Mouse (Mus musculus): ENCODE measurements around the gene Szt2. TPM values are rescaled to one million over a fixed set of nuclear protein-coding genes. Genes with fewer than 3 reads are reported as not detected.

Gene Szt2
- polyA plus RNA-seq (2016; fragmentation: Nextera tagmentation; extraction: Ambion mirVana), result 6.7 and 8.5 TPM in 2 replicates

DNA sequence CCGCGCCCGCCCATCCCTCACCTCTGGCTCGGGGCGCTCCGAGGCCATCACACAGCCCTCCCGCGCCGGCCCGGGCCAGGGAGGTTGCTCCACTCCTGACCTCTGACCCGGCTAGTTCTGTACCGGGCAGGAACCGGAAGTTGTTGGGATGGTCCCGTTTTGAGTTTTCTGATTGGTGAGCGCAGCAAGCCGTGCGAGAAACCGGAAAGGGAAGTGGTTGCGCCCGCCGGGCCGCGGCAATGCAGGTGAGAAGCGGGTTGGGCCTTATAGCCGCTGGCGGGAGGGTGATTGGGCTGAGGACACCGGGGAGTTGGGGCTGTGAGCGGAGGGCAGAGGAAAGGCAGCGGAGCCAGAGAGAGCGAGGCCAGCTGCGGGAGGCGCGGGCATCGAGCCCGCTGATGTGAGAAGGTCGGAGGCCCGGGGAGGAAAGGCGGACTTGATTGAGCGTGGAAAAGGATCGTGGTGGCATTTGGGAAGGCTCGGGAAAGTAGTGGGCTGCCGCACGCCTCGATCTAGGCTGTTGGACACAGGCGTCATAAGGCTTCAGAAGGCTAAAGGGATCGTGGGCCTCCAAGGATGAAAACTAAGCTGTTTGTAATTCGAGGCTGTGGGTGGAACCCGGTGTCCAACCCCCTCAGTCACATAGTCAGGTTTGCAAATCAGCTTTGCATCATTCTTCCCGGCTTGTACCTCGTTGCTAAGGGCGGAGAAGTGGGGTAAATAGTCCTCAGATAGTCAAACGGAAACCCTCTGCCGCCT lies at the start of gene Szt2, which contains the start of gene Med8:
Gene Szt2 (minus strand): TSS at position 132 of the 759 bp plus-strand sequence.
Gene Med8 (plus strand): TSS at position 196 of the 759 bp plus-strand sequence.
- peak within 1 kb of the TSS; percentile 96 for H3K4me2 ChIP-seq
- peak within 1 kb of the TSS; percentile 85 for H3K9ac ChIP-seq
- H3K27me3 ChIP-seq (replicated peaks), result no peaks in the 10 kb centered on the region
- under 1% methylated on average over 52 of the region's 53 CpGs for WGBS
- H3K9me3 ChIP-seq (replicated peaks), result no peaks in the 10 kb centered on the region
- peaks cover 15% of the 10 kb centered on the region for H3K4me1 ChIP-seq (replicated peaks)
- peak; percentile 96 for ATAC-seq (ENCODE audit: insufficient number of reproducible peaks, low FRiP score)
- H3K36me3 ChIP-seq, result peaks cover 43% of the 10 kb centered on the region
- peak within 1 kb of the TSS; percentile 89 for H3K4me3 ChIP-seq
- peak within 1 kb of the TSS; percentile 10 for H3K27ac ChIP-seq (ENCODE audit: poor library complexity, severe bottlenecking)

DNA sequence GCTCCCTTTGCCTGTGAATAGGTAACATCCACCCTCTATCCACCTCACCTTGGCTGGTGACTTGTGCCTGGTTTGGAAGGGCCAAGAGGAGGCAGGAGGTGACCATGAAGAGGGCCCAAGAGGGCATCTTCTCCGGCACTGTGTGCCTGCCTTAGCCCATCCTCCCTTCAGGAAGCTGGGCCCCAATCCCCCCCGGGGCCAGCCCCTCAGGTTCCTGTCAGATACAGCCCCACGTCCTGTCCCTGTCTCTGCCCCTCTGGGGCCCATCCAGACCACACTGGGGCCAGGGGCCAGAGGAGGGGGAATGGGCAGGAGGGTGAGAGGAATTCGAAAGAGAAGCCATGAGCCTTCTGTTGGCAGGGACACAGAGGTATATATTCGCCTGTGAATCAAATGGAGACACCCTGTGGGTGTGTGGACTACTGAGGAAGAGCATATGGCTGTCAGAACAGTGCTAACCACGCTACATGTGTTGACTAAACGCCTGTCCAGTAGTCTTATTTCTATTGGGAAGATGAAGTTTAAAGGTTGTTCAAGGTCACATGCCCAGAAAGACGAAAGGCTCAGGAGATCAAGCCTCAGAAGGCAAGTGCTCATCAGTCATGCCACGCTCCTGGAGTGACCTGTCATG lies 48.4 kb upstream of the Szt2 start, which contains the start of gene Mpl:
Gene Mpl (minus strand): TSS at position 169 of the 631 bp plus-strand sequence.
- Histone ChIP-seq H3K9ac (peak within 1 kb of the TSS; percentile 27; the same call in 1 of the 2 replicates), H3K36me3 (no peaks in the 10 kb centered on the region), H3K27me3 (replicated peaks) (no peaks in the 10 kb centered on the region), H3K4me2 (no peak within 1 kb of the TSS), H3K9me3 (replicated peaks) (no peaks in the 10 kb centered on the region), H3K4me1 (replicated peaks) (peaks cover 4% of the 10 kb centered on the region; the same call in 1 of the 2 replicates), H3K27ac (ENCODE audit: poor library complexity, severe bottlenecking) (no peak within 1 kb of the TSS), H3K4me3 (no peak within 1 kb of the TSS)
- WGBS, result 65% methylated on average over 9 of the region's 9 CpGs
- 0 out of 2 replicates have a peak, but pooled peaks have one; percentile 22 for ATAC-seq (ENCODE audit: insufficient number of reproducible peaks, low FRiP score)

DNA sequence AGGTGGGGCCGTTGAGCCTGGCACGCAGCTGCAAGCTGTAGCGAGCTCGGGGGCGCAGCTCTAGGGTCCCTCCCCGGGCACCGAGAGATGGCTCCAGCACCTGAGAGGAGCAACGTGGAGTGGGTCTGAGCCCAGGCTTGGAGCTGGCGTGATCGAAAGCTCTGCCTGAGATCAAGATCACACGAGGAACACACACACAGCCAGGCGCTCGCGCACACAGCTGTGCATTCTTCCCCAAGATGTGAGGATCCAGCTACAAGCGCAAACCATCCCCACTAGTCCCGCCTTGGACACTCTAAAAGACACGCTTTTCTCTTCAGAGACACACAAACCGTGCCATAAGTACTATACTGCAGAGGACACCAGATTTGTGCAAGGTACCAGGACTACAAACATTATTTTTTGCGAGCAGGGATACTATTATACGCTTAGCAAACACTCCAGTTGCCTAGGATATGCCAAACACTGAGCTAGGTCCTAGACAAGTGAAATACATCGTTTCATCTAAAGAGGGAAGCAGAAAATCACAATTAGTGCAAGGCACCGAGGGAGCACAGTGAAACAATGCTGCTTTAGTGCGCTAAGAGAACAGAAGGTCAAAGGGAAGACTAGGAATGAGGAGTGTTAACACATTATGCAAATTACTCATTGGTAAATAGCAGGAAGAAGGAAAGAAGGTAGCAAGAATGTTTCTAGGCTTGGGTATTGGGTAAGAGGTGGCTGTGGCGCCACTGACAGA lies 37.5 kb upstream of the Szt2 start:
- 42% methylated on average over 24 of the region's 24 CpGs for WGBS
- no peak overlapping the region for H3K27ac ChIP-seq (ENCODE audit: poor library complexity, severe bottlenecking)
- H3K4me2 ChIP-seq, result peak overlapping the region; percentile 72
- H3K4me3 ChIP-seq, result peak overlapping the region; percentile 37
- H3K9ac ChIP-seq, result no peak overlapping the region
- peaks cover 12% of the 10 kb centered on the region; the same call in 1 of the 2 replicates for H3K27me3 ChIP-seq (replicated peaks)
- no peak for ATAC-seq (ENCODE audit: insufficient number of reproducible peaks, low FRiP score)
- H3K9me3 ChIP-seq (replicated peaks), result no peaks in the 10 kb centered on the region
- H3K4me1 ChIP-seq (replicated peaks), result peaks cover 5% of the 10 kb centered on the region; the same call in 1 of the 2 replicates
- H3K36me3 ChIP-seq, result no peaks in the 10 kb centered on the region

DNA sequence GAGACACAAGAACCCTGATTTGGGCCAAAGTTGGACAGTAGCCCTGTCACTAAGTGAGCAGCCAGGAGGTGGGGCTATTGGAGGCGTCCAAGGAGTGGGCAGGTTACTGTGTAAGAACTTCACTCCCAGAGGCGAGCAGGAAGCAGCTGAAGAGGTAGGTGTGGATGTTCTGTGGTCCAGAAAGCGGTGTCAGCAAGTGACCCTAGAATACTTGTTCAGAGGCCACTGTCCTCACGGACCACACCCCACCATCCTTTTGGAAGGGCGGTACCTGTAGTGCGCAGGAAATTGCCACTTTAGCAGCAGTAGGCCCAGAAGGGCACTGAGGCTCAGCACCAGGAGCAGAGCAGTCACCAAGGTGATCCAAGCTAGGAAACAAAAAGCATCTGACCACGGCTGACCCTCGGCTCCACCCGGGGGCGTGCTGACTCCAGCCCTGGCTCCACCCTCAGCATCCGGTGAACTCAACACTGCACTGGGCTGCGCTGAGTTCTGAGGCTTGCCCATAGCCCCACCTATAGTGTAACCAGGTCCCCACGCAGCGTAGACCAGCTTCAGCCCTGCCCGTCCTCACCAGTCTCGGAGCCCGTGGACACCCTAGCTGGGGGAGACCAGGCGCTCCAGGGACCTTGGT lies 36.8 kb upstream of the Szt2 start:
- Histone ChIP-seq H3K27ac (ENCODE audit: poor library complexity, severe bottlenecking) (no peak overlapping the region), H3K4me1 (replicated peaks) (peaks cover 5% of the 10 kb centered on the region; the same call in 1 of the 2 replicates), H3K4me3 (peak overlapping the region; percentile 37), H3K36me3 (no peaks in the 10 kb centered on the region), H3K4me2 (peak overlapping the region; percentile 72), H3K27me3 (replicated peaks) (peaks cover 10% of the 10 kb centered on the region; the same call in 1 of the 2 replicates), H3K9me3 (replicated peaks) (no peaks in the 10 kb centered on the region), H3K9ac (no peak overlapping the region)
- WGBS, result 18% methylated on average over 18 of the region's 18 CpGs
- ATAC-seq (ENCODE audit: insufficient number of reproducible peaks, low FRiP score), result peak; percentile 81

DNA sequence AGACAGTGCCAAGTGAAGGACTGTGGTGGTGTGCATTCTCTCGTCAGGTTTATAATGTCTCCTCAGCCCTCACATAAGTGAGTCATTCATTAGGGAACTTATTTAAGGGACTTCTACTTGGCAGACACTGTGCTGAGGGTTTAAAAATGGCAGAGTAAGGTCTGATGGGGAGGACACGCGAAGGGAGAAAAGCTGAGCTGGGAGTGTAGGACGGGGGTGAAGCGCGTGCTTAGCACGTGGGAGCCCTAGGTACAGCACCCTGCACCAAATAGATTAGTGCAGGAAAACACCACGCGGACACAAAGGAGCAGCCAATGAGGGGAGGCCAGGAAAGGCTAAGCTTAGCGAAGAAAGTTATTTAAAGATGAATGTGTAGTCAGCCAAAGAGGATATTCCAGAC lies 36.0 kb upstream of the Szt2 start:
- 75% methylated on average over 10 of the region's 10 CpGs for WGBS
- Histone ChIP-seq H3K4me1 (replicated peaks) (peaks cover 5% of the 10 kb centered on the region; the same call in 1 of the 2 replicates), H3K27me3 (replicated peaks) (peaks cover 1% of the 10 kb centered on the region; the same call in 1 of the 2 replicates), H3K4me2 (no peak overlapping the region), H3K27ac (ENCODE audit: poor library complexity, severe bottlenecking) (no peak overlapping the region), H3K4me3 (no peak overlapping the region), H3K9ac (no peak overlapping the region), H3K36me3 (no peaks in the 10 kb centered on the region), H3K9me3 (replicated peaks) (no peaks in the 10 kb centered on the region)
- no peak for ATAC-seq (ENCODE audit: insufficient number of reproducible peaks, low FRiP score)

DNA sequence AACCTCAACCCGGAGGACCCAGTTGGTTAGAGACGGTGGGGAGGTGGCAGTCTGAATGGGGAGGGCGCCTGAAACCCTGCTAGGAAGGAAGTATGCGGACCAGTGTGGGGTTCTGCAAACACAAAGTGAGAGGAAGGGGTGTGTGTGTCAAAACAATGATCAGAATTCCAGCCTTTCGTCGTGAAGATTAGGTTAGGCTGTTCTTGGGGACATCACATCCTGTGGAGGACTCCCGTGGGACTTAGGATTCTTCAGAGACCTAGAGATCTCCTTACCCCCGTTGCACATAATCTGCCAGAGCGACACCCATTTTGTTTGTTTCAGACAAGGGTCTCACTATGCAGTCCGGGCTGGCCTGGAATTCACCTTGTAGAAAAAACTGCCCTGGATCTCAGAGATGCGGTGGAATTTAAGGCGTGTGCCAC lies 28.8 kb upstream of the Szt2 start:
- H3K36me3 ChIP-seq, result peaks cover 29% of the 10 kb centered on the region
- WGBS, result 6% methylated on average over 12 of the region's 12 CpGs
- peak overlapping the region; percentile 78 for H3K4me3 ChIP-seq
- H3K9me3 ChIP-seq (replicated peaks), result no peaks in the 10 kb centered on the region
- H3K9ac ChIP-seq, result peak overlapping the region; percentile 68
- ATAC-seq (ENCODE audit: insufficient number of reproducible peaks, low FRiP score), result peak; percentile 60
- peak overlapping the region; percentile 93 for H3K27ac ChIP-seq (ENCODE audit: poor library complexity, severe bottlenecking)
- peaks cover 38% of the 10 kb centered on the region for H3K4me1 ChIP-seq (replicated peaks)
- H3K27me3 ChIP-seq (replicated peaks), result no peaks in the 10 kb centered on the region
- H3K4me2 ChIP-seq, result peak overlapping the region; percentile 83

DNA sequence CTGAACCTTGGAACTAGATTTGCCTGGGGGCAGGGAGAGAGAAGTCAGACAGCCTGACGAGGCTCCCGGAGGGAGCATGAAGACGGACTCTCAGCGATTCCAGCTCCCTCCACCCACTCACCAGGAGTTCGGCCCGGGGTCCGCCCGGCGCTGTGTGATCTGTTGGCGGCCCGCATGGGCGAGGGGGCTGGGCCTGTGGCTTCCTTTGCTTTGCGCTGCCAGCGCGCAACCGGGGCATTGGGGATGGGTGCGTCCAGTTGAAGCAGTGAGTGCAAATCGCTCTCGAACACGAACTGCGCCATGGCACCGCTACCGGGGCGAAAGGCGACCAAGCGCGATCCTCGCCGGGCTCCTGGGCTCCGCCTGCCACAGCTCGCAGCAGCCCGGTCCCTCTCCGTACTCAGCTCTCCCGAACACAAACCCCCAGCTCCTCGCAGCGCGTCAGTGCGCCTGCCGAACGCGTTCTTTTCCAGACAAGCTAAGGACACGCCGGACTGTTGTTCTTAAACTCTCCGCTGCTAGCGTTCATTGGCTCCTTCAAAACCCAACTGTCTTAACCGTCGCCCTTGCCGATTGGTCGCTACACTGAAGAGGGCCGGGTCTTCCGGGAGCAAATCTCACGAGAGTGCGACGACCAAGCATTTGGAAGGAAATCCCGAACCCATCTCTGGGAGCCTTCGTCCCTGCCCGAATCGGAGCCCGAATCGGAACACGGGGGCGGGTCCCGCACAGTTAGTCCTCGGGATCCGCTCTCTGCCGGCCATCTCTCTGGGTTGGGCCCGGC lies 27.9 kb upstream of the Szt2 start, which contains the start of gene Cdc20:
Gene Cdc20 (minus strand): TSS at position 533 of the 784 bp plus-strand sequence.
- WGBS, result under 1% methylated on average over 67 of the region's 67 CpGs
- Histone ChIP-seq H3K9me3 (replicated peaks) (no peaks in the 10 kb centered on the region), H3K27ac (ENCODE audit: poor library complexity, severe bottlenecking) (peak within 1 kb of the TSS; percentile 93), H3K4me2 (peak within 1 kb of the TSS; percentile 83), H3K4me3 (peak within 1 kb of the TSS; percentile 78), H3K27me3 (replicated peaks) (no peaks in the 10 kb centered on the region), H3K4me1 (replicated peaks) (peaks cover 38% of the 10 kb centered on the region), H3K36me3 (peaks cover 37% of the 10 kb centered on the region), H3K9ac (peak within 1 kb of the TSS; percentile 80)
- ATAC-seq (ENCODE audit: insufficient number of reproducible peaks, low FRiP score), result peak; percentile 94

DNA sequence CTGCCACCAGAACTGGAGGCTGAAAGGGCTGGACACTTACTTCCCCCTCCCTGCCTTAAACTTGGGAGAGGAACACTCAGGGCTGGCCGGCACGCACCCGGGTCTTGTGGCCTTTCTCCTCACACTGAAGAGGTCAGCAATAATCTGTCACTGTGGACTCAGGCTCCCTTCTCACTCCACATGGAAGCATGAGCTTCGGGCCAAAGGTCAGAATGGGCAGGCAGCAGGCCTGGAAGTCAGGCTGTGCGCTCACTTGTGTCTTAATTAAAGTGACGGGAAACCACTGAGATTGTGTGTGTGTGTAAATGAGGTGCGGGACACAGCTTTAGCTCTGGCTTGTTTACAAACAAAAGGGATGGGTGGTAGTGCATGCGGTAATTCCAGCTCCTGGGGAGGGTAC lies 23.3 kb upstream of the Szt2 start:
- peaks cover 60% of the 10 kb centered on the region for H3K36me3 ChIP-seq
- no peaks in the 10 kb centered on the region for H3K9me3 ChIP-seq (replicated peaks)

DNA sequence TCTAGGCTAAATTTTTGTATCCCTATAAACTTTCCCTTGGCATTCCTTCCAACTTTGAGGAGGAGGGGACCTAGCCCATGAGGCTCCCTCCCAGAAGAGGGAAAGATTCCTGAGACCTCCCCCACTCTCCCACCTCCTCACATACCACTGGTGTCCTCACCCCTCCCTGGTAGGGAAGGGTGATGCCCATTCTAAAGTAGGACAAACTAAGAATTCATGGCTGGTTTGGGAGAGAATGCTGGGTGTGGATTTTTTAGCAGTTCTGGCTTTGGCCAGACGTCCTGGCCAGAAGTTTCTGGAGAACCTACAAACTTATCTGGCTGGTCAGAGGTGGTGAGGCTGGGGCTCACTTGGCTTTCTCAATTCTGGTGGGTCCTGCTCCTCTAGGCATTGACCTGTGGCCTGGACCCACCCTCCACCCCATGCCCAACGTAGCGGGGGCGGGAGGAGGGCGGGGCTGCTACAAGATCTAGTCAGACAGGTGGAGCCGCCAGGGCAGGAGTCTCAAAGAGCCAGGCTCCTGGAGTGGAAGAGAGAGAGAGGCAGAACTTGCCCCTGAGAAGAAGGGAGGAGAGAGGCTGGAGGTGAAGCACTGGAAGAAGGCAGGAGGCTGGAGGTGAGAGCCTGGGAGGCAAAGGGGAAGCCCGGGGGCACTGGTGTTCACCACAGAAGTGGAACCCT lies 20.3 kb upstream of the Szt2 start:
- Histone ChIP-seq H3K9ac (peak overlapping the region; percentile 34; the same call in 1 of the 2 replicates), H3K27ac (ENCODE audit: poor library complexity, severe bottlenecking) (no peak overlapping the region), H3K36me3 (peaks cover 46% of the 10 kb centered on the region), H3K4me1 (replicated peaks) (peaks cover 40% of the 10 kb centered on the region), H3K9me3 (replicated peaks) (no peaks in the 10 kb centered on the region), H3K4me2 (peak overlapping the region; percentile 90), H3K27me3 (replicated peaks) (no peaks in the 10 kb centered on the region), H3K4me3 (peak overlapping the region; percentile 74)
- 42% methylated on average over 7 of the region's 7 CpGs for WGBS
- no peak for ATAC-seq (ENCODE audit: insufficient number of reproducible peaks, low FRiP score)

More for the DNA sequence above, 23.3 kb upstream of the Szt2 start:
- no peaks in the 10 kb centered on the region for H3K27me3 ChIP-seq (replicated peaks)
- no peak for ATAC-seq (ENCODE audit: insufficient number of reproducible peaks, low FRiP score)
- peaks cover 57% of the 10 kb centered on the region for H3K4me1 ChIP-seq (replicated peaks)
- H3K27ac ChIP-seq (ENCODE audit: poor library complexity, severe bottlenecking), result no peak overlapping the region
- WGBS, result 82% methylated on average over 8 of the region's 8 CpGs
- no peak overlapping the region for H3K4me3 ChIP-seq
- H3K4me2 ChIP-seq, result no peak overlapping the region
- 0 out of 2 replicates have a peak overlapping the region, but pooled peaks have one; percentile 13 for H3K9ac ChIP-seq
